Comparison of ENCODE assay signal across 8 mouse cellular contexts in the genomic region with DNA sequence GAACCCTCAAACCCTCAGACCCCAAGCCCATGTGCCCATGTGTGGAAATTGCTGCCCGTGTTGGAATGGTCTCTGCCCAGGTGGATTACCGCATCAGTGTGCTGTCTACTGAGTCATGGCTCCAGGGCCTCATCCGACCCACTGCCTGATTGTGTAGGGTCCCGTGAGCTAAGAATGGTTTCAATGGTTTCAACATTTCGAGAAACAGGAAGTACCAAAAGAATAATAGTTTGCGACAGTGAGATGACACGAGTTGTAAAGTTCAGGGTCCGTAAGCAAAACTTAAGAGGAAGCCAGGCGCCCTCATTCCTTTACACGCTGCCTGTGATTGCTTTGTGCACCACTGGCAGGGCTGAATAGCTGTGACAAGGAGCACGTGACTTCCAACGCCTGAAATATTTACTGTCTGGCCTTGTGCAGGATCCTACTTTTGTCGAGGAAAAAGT. TPM values are rescaled to one million over a fixed set of nuclear protein-coding genes. Genes with fewer than 3 reads are reported as not detected.
DNase-seq lines count a peak whose midpoint lies in the region; ATAC-seq and TF ChIP-seq lines count a peak whose summit lies in the region.

No protein-coding gene starts in this region.

- 36% methylated on average over 13 of the region's 13 CpGs for WGBS in limb, embryonic 14.5 days
- 12% methylated on average over 13 of the region's 13 CpGs for WGBS in neural tube, embryonic 15.5 days

- H3K9me3 ChIP-seq in limb, embryonic 14.5 days (ENCODE audit: control insufficient read depth, low read length): no peaks in the 10 kb centered on the region
- H3K9me3 ChIP-seq in neural tube, embryonic 15.5 days (replicated peaks): no peaks in the 10 kb centered on the region

- H3K4me3 ChIP-seq in limb, embryonic 14.5 days (replicated peaks; ENCODE audit: low read length): no peak overlapping the region
- H3K4me3 ChIP-seq in neural tube, embryonic 15.5 days (replicated peaks): no peak overlapping the region

- H3K9ac ChIP-seq in limb, embryonic 14.5 days (ENCODE audit: low read depth, low read length, severe bottlenecking): no peak overlapping the region
- no peak overlapping the region for H3K9ac ChIP-seq in neural tube, embryonic 15.5 days (replicated peaks)

- no peak for TF ChIP-seq POLR2A in limb, embryonic 14.5 days (IDR thresholded peaks at IDR 0.05; ENCODE audit: borderline replicate concordance, extremely low read depth, insufficient read depth, insufficient read length)

- no peak for ATAC-seq in limb, embryonic 14.5 days (ENCODE audit: low FRiP score, low read depth)
- ATAC-seq in neural tube, embryonic 15.5 days (ENCODE audit: low FRiP score): no peak

- H3K36me3 ChIP-seq in limb, embryonic 14.5 days (ENCODE audit: control insufficient read depth, insufficient read depth, low read length): no peaks in the 10 kb centered on the region
- no peaks in the 10 kb centered on the region for H3K36me3 ChIP-seq in neural tube, embryonic 15.5 days

- peak; percentile 40 for DNase-seq in adrenal gland, adult 2 months
- DNase-seq in adrenal gland, postnatal 4 days (ENCODE audit: low spot score in 2 of 2): no peak
- DNase-seq in spleen, postnatal 36 days (ENCODE audit: low spot score in 2 of 2): peak; percentile 28 to 46
- DNase-seq in spleen, adult 12 weeks (ENCODE audit: low spot score): no peak
- DNase-seq in limb, embryonic 14.5 days (ENCODE audit: low spot score): no peak
- DNase-seq in right cerebral cortex, adult 18-20 months: no peak
- no peak for DNase-seq in ovary, adult 18-20 months (ENCODE audit: low spot score)

- H3K27ac ChIP-seq in limb, embryonic 14.5 days (replicated peaks; ENCODE audit: low read depth, low read length): no peak overlapping the region
- H3K27ac ChIP-seq in neural tube, embryonic 15.5 days (replicated peaks): peak overlapping the region; percentile 79

- peaks cover 27% of the 10 kb centered on the region for H3K27me3 ChIP-seq in limb, embryonic 14.5 days (ENCODE audit: control insufficient read depth, insufficient read depth, low read length)
- H3K27me3 ChIP-seq in neural tube, embryonic 15.5 days (replicated peaks): peaks cover 40% of the 10 kb centered on the region

- 0 out of 2 replicates have a peak overlapping the region, but pooled peaks have one; percentile 9 for H3K4me2 ChIP-seq in limb, embryonic 14.5 days (replicated peaks; ENCODE audit: low read depth, low read length, severe bottlenecking)
- H3K4me2 ChIP-seq in neural tube, embryonic 15.5 days: 0 out of 2 replicates have a peak overlapping the region, but pooled peaks have one; percentile 1

- H3K4me1 ChIP-seq in limb, embryonic 14.5 days (ENCODE audit: control insufficient read depth, insufficient read depth, low read length): peaks cover 30% of the 10 kb centered on the region
- peaks cover 30% of the 10 kb centered on the region for H3K4me1 ChIP-seq in neural tube, embryonic 15.5 days

RNA-seq across cellular contexts. Expression of gene Dgkz, which starts 3.5 kb away (rescaled TPM):
- total RNA-seq in adrenal gland, adult 2 months (2021): 10 to 100 TPM; 37.8 to 57.6 TPM
- polyA plus RNA-seq in adrenal gland, adult 2 months (2012; rRNA removed): 108 and 122 TPM in 2 replicates
- total RNA-seq in adrenal gland, postnatal 4 days (2021): 10 to 100 TPM; 91.3 to 98.4 TPM
- polyA plus RNA-seq in limb, embryonic 14.5 days (2012; rRNA removed): 97.1 and 109 TPM in 2 replicates
- 40.4 and 42.4 TPM in 2 replicates for polyA plus RNA-seq in limb, embryonic 14.5 days (2014; fragmentation: Nextera tagmentation; extraction: Ambion mirVana)
- 34.8 and 45.9 TPM in 2 replicates for polyA plus RNA-seq in neural tube, embryonic 15.5 days (2015; fragmentation: Nextera tagmentation; extraction: Ambion mirVana)

RNA-seq across cellular contexts. Expression of gene Gm9821, which starts 26.6 kb away (rescaled TPM):
- not detected for total RNA-seq in adrenal gland, adult 2 months (2021)
- polyA plus RNA-seq in adrenal gland, adult 2 months (2012; rRNA removed): not detected in 2 replicates
- total RNA-seq in adrenal gland, postnatal 4 days (2021): not detected
- polyA plus RNA-seq in limb, embryonic 14.5 days (2012; rRNA removed): 0.05 TPM in 1 of 2 replicates, not detected in the other
- 0.37 and 0.56 TPM in 2 replicates for polyA plus RNA-seq in limb, embryonic 14.5 days (2014; fragmentation: Nextera tagmentation; extraction: Ambion mirVana)
- polyA plus RNA-seq in neural tube, embryonic 15.5 days (2015; fragmentation: Nextera tagmentation; extraction: Ambion mirVana): 0.24 and 0.57 TPM in 2 replicates

RNA-seq across cellular contexts. Expression of gene Mdk, which starts 40.0 kb away (rescaled TPM):
- 1 to 10 TPM; 6.0 to 8.0 TPM for total RNA-seq in adrenal gland, adult 2 months (2021)
- polyA plus RNA-seq in adrenal gland, adult 2 months (2012; rRNA removed): 1.3 and 2.1 TPM in 2 replicates
- 100 to 1,000 TPM in 1 of 2 experiments, 10 to 100 TPM in 1; 79.3 to 138 TPM for total RNA-seq in adrenal gland, postnatal 4 days (2021)
- polyA plus RNA-seq in limb, embryonic 14.5 days (2012; rRNA removed): 1,140 and 1,381 TPM in 2 replicates
- polyA plus RNA-seq in limb, embryonic 14.5 days (2014; fragmentation: Nextera tagmentation; extraction: Ambion mirVana): 1,171 and 1,392 TPM in 2 replicates
- 161 and 243 TPM in 2 replicates for polyA plus RNA-seq in neural tube, embryonic 15.5 days (2015; fragmentation: Nextera tagmentation; extraction: Ambion mirVana)

RNA-seq across cellular contexts. Expression of gene Chrm4, which starts 45.1 kb away (rescaled TPM):
- total RNA-seq in adrenal gland, adult 2 months (2021): 1 to 10 TPM; 2.1 to 3.1 TPM
- 0.28 and 0.49 TPM in 2 replicates for polyA plus RNA-seq in adrenal gland, adult 2 months (2012; rRNA removed)
- total RNA-seq in adrenal gland, postnatal 4 days (2021): under 1 TPM; 0.34 to 0.42 TPM
- 0.47 and 0.88 TPM in 2 replicates for polyA plus RNA-seq in limb, embryonic 14.5 days (2012; rRNA removed)
- polyA plus RNA-seq in limb, embryonic 14.5 days (2014; fragmentation: Nextera tagmentation; extraction: Ambion mirVana): 0.17 and 0.32 TPM in 2 replicates
- polyA plus RNA-seq in neural tube, embryonic 15.5 days (2015; fragmentation: Nextera tagmentation; extraction: Ambion mirVana): 1.4 and 1.5 TPM in 2 replicates

RNA-seq across cellular contexts. Expression of gene Creb3l1, which starts 52.2 kb away (rescaled TPM):
- 10 to 100 TPM; 11.1 to 17.3 TPM for total RNA-seq in adrenal gland, adult 2 months (2021)
- 6.4 and 6.6 TPM in 2 replicates for polyA plus RNA-seq in adrenal gland, adult 2 months (2012; rRNA removed)
- 10 to 100 TPM; 20.0 to 22.7 TPM for total RNA-seq in adrenal gland, postnatal 4 days (2021)
- polyA plus RNA-seq in limb, embryonic 14.5 days (2012; rRNA removed): 28.5 and 35.0 TPM in 2 replicates
- polyA plus RNA-seq in limb, embryonic 14.5 days (2014; fragmentation: Nextera tagmentation; extraction: Ambion mirVana): 31.3 and 37.5 TPM in 2 replicates
- 3.4 and 5.2 TPM in 2 replicates for polyA plus RNA-seq in neural tube, embryonic 15.5 days (2015; fragmentation: Nextera tagmentation; extraction: Ambion mirVana)

Comparison
In these comparisons a context has a peak if more than half of its experiments do, and no peak if none do; other contexts are left out.
1. DNase-seq: peak in adrenal gland, adult 2 months (single experiment) and spleen, postnatal 36 days (2 of 2); none in adrenal gland, postnatal 4 days (0 of 2), spleen, adult 12 weeks (single experiment), limb, embryonic 14.5 days (single experiment), right cerebral cortex, adult 18-20 months (single experiment) and ovary, adult 18-20 months (single experiment).
2. RNA of gene Mdk, which starts 40.0 kb away (polyA plus RNA-seq): 1,140 to 1,392 TPM in limb, embryonic 14.5 days and 161 to 243 TPM in neural tube, embryonic 15.5 days; 1.3 to 2.1 TPM in adrenal gland, adult 2 months; every median in the first group is over 10 times any median in the second.